Mouse (Mus musculus) heart, postnatal 25 days (tissue): ENCODE data around the gene Eif3g. TPM values are rescaled to one million over a fixed set of nuclear protein-coding genes. Genes with fewer than 3 reads are reported as not detected.

Source experiments
- DNase-seq: peaks from one replicate; pipeline ENCODE4 v3.0.0; 2022; ENCODE audit warnings: low spot score
- intact Hi-C: fragments of 180-260 bp; cut with DNase I; formaldehyde crosslinking; loops from one replicate; pipeline ENCODE4 v1.15.1; 2025
- total RNA-seq, 2 experiments: library from RNA; stranded (reverse); gene quantifications; 2 replicates each; pipeline ENCODE4 v1.2.3; 2021

The Eif3g gene
- 100 to 1,000 TPM in 1 of 2 experiments, 10 to 100 TPM in 1; 97.8 to 100 TPM for total RNA-seq

GRCm38 (mm10) chr9:20898511-20899073, at the start of gene Eif3g:
TSS of gene Eif3g (minus strand) at chr9:20898623.
- peak; percentile 70 for DNase-seq
- intact Hi-C loops = no loop called here

DNA sequence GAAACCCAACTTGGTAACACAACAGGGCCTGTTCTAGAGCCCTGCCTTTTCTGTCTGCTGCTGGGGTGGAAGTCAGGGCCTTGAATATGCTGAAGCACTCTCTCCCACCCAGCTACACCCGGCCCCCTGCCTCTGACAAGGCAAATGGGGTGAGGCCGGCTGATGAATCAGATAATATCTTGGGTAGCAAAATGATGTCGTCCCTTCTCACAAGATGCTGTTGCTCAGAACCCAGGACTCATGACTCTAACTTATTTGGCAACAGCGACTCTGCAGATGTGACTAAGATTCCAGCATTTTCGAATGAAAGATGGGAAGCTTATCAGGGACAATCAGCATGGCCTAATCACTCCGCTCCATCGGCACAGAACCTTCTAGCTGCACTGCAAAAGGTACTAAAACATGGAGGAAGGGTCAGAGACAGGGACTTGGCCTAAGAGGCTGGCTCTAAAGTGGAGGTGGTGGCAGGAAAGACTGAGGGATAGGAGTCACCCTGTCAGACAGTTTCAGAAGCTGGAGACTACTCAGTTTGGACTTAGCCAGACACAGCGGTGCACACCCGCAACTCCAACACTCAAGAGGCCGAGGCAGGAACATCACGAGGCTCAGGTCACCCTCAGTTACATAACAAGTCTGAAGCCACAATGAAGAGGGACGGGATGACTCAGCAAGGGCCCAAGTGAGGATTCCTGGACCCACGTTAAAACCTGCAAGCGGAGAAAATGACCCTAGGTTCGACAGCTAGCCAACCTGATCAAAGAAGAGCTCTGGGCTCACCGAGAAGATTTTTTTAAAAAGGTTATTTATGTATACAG, 47.9 kb upstream of the Eif3g start:
- no peak for DNase-seq
- intact Hi-C loops = no loop called here

DNA sequence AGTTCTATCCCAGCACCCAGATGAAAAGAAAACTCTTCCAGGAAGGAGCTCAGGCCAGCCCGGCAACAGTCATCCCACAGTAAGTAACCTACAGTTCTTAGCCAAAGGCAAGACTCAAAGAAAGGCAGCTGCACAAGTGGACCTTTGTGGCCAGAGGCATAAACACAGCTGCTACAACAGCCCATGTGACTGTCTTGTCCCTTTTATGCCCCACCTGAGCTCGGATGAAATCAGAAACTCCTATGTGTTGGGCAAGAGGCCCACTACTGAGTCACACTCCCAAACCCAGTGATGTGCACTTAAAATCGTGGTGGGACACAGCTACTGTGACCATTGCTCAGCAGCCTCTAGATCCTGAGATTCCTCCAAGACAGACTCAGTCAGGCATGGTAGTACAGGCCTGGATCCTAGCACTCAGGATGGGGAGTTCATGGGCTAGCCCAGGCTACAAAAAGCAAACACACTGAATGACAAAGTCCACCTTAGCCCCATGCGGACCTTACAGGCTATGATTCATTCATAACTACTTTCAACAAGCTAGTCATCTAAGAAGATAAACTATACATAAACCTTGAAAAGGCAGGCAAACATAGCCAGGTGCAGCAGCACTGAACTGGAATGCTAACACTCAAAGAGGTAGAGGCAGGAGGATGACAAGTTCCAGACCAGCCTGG, 46.4 kb upstream of the Eif3g start:
- DNase-seq = no peak
- intact Hi-C loops = no loop called here

- intact Hi-C loops = no loop called here
- no peak for DNase-seq
Observed at GRCm38 (mm10) chr9:20943911-20944310, 45.5 kb upstream of the Eif3g start.

- intact Hi-C loops = no loop called here
- no peak for DNase-seq
Observed at GRCm38 (mm10) chr9:20943396-20943795, 45.0 kb upstream of the Eif3g start.

GRCm38 (mm10) chr9:20923258-20923657, 24.8 kb upstream of the Eif3g start:
- no peak for DNase-seq
- intact Hi-C loops = no loop called here

- intact Hi-C loops = loop anchor here (5.0 kb wide), 1 partner anchor 81 kb away; no protein-coding TSS in a partner anchor
- DNase-seq = no peak
Observed at GRCm38 (mm10) chr9:20916160-20916559, 17.7 kb upstream of the Eif3g start.

DNA sequence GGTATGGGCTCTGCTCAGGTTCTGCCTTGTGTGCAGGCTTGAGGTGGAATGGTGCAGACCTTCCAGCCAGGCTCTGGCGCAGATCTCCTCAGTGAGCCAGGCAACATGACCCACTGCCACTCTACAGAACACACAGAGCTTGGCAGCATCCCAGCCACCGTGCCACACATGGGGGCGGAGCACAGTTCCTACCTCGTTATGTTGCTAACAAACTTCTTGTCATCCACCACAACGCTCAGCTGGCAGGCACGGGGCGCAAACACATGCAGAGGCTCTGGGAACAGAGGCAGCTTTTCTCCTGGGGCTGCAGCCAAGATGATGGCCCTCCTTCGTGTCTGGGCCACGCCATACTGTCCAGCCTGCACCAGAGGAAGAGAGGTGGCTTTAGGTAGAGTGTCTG, 11.5 kb upstream of the Eif3g start:
- no peak for DNase-seq
- intact Hi-C loops = no loop called here

DNA sequence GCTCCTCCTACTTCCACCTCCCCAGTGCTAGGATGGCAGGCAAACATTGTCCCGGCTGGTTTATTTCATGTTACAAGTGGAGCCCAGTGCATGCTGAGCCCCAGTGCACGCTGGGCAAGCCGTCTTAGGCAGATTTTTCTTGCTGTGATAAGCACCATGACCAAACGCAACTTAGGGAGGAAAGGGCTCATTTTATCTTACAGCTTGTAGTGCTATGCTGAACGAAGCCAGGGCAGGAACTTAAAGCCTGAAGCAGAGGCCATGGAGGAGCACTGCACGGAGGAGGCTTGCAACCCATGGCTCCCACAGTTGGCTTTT, 3.7 kb upstream of the Eif3g start:
- intact Hi-C loops = no loop called here
- no peak for DNase-seq

DNA sequence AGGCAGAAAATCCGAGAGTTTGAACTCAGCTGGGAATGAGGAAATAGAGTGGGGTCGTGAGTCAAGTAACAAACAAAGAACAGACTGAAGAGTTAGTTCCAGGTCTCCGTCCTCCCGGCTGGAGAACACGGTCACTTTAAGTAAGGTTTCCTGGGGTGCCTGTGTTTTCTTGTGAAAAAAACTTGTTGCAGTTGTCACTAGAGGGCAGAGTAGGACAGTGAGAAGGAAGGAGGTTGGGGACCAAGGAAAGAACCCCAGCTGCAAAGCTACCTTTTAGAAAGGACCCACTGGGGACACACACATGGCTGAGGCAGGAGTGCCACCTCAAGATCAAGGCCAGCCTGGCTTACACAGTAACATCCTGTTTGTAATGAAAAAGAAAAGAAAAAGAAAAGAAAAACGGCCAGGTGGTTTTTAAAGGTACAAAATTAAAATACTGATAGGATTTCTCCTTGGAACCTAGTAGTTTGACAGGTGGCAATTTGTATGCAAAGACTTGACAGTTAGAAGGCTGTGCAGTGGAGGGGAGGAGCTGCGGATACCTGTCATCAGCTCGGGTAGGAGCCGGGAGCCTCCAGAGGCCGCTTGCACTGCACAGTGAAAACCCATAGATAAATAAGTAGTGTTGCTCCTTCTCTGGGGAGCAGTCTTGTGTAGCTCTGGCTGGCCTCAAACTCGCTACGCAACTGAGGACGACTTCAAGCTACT, 3.2 kb upstream of the Eif3g start:
- no peak for DNase-seq
- intact Hi-C loops = loop anchor here (2.0 kb wide), 2 partner anchors 99 to 237 kb away; no protein-coding TSS in a partner anchor

DNA sequence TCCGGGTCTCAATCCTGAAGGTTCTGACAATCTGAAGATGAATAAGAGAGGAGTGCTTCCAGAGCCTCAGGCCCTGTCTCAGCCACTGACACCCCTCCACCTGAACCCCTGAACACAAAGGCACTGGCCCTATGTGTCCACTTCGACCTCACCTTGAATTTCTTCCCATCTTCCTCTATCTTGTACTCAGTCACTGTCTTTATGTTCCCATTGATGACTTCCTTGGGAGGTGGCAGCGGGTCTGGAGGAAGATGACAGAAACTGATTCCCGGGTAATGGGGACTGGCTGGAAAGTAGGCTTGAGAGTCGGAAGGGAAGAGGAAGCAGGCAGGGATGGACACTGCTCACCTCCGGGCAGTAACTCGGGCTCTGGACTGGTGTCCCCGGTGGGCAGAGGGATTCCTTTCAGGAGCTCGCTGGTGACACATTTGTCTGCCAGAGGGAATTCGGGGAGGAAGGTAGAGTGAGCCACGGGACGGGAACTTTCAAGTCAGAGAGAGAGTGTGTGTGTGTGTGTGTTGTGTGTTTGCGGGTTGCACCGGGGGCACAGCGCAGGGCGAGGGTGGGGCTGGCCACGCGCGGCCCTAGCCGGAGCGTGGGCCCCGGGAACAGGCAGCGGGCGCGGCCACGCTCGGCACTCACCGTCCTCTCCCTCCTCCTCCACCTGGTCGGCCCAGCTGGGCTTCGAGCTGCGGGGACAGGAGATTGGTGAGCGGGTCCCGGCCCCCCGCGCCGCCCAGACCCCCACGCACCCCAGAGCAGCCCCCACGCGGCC, 500 bp downstream of the Eif3g start:
- intact Hi-C loops = no loop called here
- DNase-seq = no peak

DNA sequence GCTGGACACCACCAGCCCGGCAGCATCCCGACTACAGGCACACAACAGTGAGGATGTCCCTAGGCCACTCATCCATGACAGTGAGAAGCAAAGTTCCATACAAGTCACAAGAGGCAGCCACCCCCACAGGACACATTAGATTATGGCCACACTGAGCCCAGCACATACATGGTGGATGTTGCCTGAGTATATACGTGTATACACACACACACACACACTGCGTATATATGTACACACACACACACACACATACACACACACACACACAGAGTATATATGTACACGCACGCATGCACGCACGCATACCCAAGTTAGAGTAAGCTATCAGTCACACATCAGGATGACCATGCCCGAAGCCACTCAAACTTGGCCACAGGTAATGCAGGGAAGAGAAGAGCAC, 3.0 kb downstream of the Eif3g start:
- intact Hi-C loops = no loop called here
- no peak for DNase-seq

- intact Hi-C loops = no loop called here
- no peak for DNase-seq
Observed at GRCm38 (mm10) chr9:20894629-20895028, 3.8 kb downstream of the Eif3g start.

DNA sequence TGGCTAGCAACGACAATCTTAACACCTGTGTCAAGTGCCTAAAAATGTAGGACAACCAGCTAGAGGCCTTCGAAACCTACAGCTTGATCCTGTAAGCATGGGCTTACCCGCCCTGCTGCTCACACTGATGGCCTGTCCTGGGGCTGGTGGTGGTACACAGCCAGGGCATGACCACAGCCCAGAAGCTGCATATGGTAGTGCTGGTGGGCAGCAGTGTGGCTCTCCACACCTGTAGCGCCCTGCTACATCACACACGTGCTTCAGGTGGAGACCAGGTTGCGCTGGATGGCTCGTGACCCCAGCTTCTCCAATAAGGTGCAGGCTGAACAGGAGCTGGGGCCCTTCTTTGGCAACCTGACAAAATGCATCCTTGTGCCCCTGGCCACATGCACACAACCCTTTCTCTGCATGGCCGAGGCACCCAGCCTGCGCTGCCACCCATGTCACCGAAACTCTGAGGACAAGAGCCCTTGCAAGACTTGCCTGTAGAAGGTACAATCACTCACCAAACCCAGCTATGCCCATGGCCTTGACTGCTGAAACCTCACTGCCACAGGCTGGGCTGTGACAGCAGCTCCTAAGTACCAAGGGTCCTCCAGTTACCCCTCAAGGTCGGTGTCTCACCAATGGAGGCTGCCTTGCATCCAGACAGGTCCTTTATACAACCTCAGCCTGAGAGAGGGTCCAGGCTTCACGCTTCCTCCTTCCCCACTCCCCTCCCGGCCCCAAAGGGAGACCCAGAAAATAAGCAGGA, 4.7 kb downstream of the Eif3g start:
- intact Hi-C loops = no loop called here
- no peak for DNase-seq

DNA sequence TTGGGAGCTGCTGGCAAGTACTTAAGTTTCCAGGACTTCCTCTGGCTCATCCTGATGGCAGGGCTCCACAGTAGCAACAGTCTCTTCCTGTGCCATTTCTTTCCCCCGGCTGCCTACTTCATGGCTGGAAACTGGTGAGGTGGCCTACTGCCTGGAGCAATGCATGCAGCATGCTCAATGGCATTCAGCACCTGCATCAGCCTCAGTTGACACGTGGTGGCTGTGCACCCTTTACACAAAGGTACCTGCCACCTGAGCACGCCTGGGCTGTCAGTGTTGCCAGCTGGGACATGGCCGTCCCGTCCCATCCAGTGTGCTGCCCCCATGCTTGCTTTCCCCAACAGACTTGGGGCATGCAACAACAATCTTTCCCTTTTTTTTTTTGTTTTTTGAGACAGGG, 5.4 kb downstream of the Eif3g start:
- DNase-seq = no peak
- intact Hi-C loops = no loop called here

- DNase-seq = no peak
- intact Hi-C loops = no loop called here
Observed at GRCm38 (mm10) chr9:20892104-20892653, 6.2 kb downstream of the Eif3g start.

- intact Hi-C loops = no loop called here
- no peak for DNase-seq
Observed at GRCm38 (mm10) chr9:20891339-20892103, 6.9 kb downstream of the Eif3g start.

DNA sequence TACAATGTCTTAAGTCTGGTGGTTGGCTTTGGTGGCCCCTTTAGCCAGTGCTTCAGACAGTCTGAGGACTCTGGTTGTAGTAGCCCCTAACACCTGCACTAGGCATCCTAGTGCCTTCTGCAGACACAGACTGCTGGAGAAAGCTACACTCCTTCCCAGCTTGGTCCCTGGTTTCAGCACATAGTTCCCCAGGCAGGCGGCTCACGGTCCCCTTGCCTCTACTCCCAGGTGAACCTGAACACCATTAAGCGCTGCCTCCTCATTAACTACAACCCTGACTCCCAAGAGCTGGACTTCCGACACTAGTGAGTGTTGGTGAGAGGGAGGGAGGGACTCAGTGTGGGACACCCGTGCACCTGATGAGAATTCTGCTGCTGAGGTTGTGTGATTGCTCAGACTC, 8.0 kb downstream of the Eif3g start:
- DNase-seq = no peak
- intact Hi-C loops = no loop called here
